Mouse (Mus musculus) kidney, embryonic 14.5 days (tissue): ENCODE data around the gene Trim75. TPM values are rescaled to one million over a fixed set of nuclear protein-coding genes. Genes with fewer than 3 reads are reported as not detected.

ENCODE experiments used
- ATAC-seq: fragments of 200-750 bp; cut with Nextera tagmentation; 2 replicates; pipeline ENCODE4 v1.8.0; 2017; ENCODE audit warnings: moderate number of reproducible peaks, mild to moderate bottlenecking, moderate TSS enrichment, moderate library complexity; ENCODE audit not compliant: low FRiP score, low TSS enrichment
- H3K27ac ChIP-seq: fragments of 300-500 bp; sonication (generic); 2 replicates; pipeline ENCODE4 v1.5.1; 2014; ENCODE audit warnings: low read depth, mild to moderate bottlenecking, low read length, moderate library complexity, mixed read lengths
- H3K27me3 ChIP-seq: fragments of 300-500 bp; sonication (generic); 2 replicates; pipeline ENCODE4 v1.6.1; 2014; ENCODE audit warnings: mild to moderate bottlenecking, low read length; ENCODE audit not compliant: control insufficient read depth, insufficient read depth
- H3K36me3 ChIP-seq: fragments of 300-500 bp; sonication (generic); 2 replicates; pipeline ENCODE4 v1.6.1; 2014; ENCODE audit warnings: low read length, mixed read lengths; ENCODE audit not compliant: control insufficient read depth, insufficient read depth
- H3K4me1 ChIP-seq: fragments of 300-500 bp; sonication (generic); 2 replicates; pipeline ENCODE4 v1.6.1; 2014; ENCODE audit warnings: low read length, mixed read lengths; ENCODE audit not compliant: control insufficient read depth, insufficient read depth
- H3K4me2 ChIP-seq: fragments of 300-500 bp; sonication (generic); replicated peaks from 2 replicates; pipeline ENCODE4 v1.6.1; 2014; ENCODE audit warnings: low read depth, mild to moderate bottlenecking, low read length
- H3K4me3 ChIP-seq: fragments of 300-500 bp; sonication (generic); 2 replicates; pipeline ENCODE4 v1.5.1; 2014; ENCODE audit warnings: mild to moderate bottlenecking, low read length
- H3K9ac ChIP-seq: fragments of 300-500 bp; sonication (generic); 2 replicates; pipeline ENCODE4 v1.6.1; 2014; ENCODE audit warnings: low read depth, mild to moderate bottlenecking, low read length, moderate library complexity
- H3K9me3 ChIP-seq: fragments of 300-500 bp; sonication (generic); 2 replicates; pipeline ENCODE4 v1.6.1; 2016; ENCODE audit warnings: low read length; ENCODE audit not compliant: control insufficient read depth
- WGBS: fragments of 180-500 bp; shearing (Covaris S2); extraction: QIAGEN DNeasy Blood & Tissue Kit; methylation state at CpG from one replicate; pipeline ENCODE4 v1.1.7; 2014; 5-methylcytosine and 5-hydroxymethylcytosine counted together
- polyA plus RNA-seq: library from polyadenylated mRNA; unstranded; fragments of >200 nt; fragmentation: Nextera tagmentation; extraction: Ambion mirVana; gene quantifications from 2 replicates; pipeline ENCODE4 v1.2.1, GENCODE M21; 2014

Gene Trim75
- not detected in 2 replicates for polyA plus RNA-seq

DNA sequence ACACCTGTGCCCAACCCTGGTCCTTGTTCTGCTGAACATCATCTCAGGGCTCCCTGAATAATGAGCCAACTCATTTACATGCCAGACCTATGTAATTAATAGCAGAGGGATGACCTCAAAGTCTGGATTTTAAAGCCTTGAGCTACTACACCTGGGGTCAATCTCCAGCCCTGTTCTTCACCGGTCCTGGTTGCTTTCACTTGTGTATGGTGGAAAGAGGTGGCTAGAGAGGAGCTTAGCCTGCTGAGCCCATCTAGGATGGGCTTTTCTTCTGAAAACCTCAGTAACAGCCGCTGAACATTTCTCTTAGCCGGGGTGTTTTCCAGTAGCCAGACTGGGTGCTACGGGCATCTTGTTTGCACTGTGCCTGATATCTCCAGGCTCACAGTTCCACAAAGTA is at the start of gene Trim75:
TSS of gene Trim75 (minus strand) at position 101 of the 400 bp plus-strand sequence.
- no peak within 1 kb of the TSS for H3K9ac ChIP-seq
- no peaks in the 10 kb centered on the region for H3K36me3 ChIP-seq
- 87% methylated on average over 4 of the region's 4 CpGs for WGBS
- ATAC-seq: no peak
- no peak within 1 kb of the TSS for H3K27ac ChIP-seq
- no peaks in the 10 kb centered on the region for H3K9me3 ChIP-seq
- H3K27me3 ChIP-seq: no peaks in the 10 kb centered on the region
- no peaks in the 10 kb centered on the region for H3K4me1 ChIP-seq
- no peak within 1 kb of the TSS for H3K4me3 ChIP-seq
- H3K4me2 ChIP-seq: no peak within 1 kb of the TSS

DNA sequence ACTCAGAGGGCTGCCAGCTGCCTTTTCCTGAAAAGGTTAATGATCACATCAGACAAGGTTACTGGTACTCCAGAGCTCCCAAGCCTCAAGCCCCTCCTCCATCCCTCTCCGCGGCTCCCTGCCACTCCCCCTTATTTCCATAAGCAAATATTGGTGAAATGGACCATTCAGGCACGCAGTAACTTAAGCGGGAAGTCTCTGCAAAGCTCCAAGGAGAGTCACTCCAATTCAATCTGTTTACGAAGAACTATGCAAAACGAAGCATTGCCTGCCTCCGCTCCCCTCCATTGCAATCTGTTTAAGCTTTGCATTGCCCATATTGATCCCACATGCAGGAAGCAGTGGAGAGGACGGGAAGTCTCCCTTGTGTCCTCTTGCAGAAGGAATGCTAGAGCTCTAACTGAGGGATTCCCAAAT is 49.5 kb upstream of the Trim75 start, which contains the start of gene Apela:
TSS of gene Apela (minus strand) at position 220 of the 417 bp plus-strand sequence.
- Histone ChIP-seq H3K27ac (no peak within 1 kb of the TSS; the same call in 1 of the 2 replicates), H3K4me1 (no peaks in the 10 kb centered on the region), H3K9ac (no peak within 1 kb of the TSS), H3K9me3 (no peaks in the 10 kb centered on the region), H3K4me3 (peak within 1 kb of the TSS; percentile 30), H3K36me3 (no peaks in the 10 kb centered on the region), H3K4me2 (peak within 1 kb of the TSS; percentile 54), H3K27me3 (no peaks in the 10 kb centered on the region)
- ATAC-seq: peak; percentile 87
- under 1% methylated on average over 8 of the region's 8 CpGs for WGBS

DNA sequence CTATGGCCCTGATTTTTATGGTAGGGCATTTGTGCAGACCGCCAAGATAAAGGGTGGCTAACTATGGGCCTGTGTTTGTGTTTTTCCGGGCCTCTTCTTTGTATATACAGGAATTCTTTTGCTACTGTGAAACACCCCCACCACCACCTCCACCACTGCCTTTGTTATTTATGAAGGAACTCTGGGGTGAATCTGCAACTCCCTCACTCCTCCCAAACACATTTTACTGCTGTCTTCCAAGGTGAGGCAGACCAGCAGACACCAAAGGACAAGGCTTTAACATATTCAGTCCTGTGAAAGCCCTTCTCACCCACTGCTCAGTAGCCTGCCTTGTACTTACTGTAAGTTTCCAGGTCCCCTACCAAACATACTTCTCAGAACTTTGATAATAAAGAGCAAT is 46.5 kb upstream of the Trim75 start:
- Histone ChIP-seq H3K9ac (no peak overlapping the region), H3K36me3 (no peaks in the 10 kb centered on the region), H3K27me3 (no peaks in the 10 kb centered on the region), H3K9me3 (no peaks in the 10 kb centered on the region), H3K4me1 (no peaks in the 10 kb centered on the region), H3K4me2 (no peak overlapping the region), H3K27ac (no peak overlapping the region), H3K4me3 (no peak overlapping the region)
- ATAC-seq: no peak
- WGBS: 19% methylated on average over 2 of the region's 2 CpGs

DNA sequence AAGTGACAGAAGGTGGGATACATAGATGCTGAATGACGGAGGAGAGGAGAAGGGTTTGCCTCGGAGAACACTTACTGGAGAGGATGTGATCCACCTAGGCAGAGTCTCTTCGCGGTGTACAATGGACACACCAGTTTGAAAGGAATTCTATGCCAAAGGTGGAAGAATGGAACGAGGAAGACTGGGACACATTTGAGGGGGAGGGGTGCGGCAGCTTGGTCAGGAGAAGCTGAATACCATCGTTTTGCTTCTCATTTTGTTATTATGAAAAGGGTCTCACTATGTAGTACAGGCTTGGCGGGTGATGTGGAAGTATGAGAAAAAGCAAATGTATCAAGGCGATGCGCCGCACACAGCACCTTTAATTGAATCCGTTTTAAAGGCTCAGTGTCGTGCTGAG is 45.4 kb upstream of the Trim75 start:
- no peak overlapping the region for H3K27ac ChIP-seq
- no peaks in the 10 kb centered on the region for H3K9me3 ChIP-seq
- H3K36me3 ChIP-seq: no peaks in the 10 kb centered on the region
- H3K9ac ChIP-seq: no peak overlapping the region
- no peak overlapping the region for H3K4me2 ChIP-seq
- H3K4me3 ChIP-seq: no peak overlapping the region
- ATAC-seq: no peak
- H3K27me3 ChIP-seq: no peaks in the 10 kb centered on the region
- 85% methylated on average over 13 of the region's 13 CpGs for WGBS
- H3K4me1 ChIP-seq: no peaks in the 10 kb centered on the region

DNA sequence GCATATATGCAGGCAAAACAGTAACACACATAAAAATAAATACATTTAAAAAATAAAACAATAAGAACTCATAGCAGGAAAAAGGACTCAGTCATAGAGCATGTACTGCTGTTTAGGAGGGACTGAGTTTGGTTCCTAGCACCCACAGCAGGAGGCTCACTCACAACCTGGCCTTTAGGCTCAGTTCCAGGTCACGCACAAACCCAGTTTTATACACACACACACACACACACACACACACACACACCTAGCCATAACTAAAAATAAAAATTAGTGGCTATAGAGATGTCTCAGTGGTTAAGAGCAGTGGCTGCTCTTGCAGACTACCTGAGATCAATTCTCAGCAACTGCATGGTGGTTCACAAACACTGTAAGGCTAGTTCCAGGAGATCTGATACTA is 44.5 kb upstream of the Trim75 start:
- H3K9ac ChIP-seq: no peak overlapping the region
- 100% methylated on average over 1 of the region's 1 CpGs for WGBS
- H3K27ac ChIP-seq: no peak overlapping the region
- no peaks in the 10 kb centered on the region for H3K36me3 ChIP-seq
- no peaks in the 10 kb centered on the region for H3K27me3 ChIP-seq
- no peak overlapping the region for H3K4me3 ChIP-seq
- no peak for ATAC-seq
- H3K9me3 ChIP-seq: no peaks in the 10 kb centered on the region
- H3K4me1 ChIP-seq: no peaks in the 10 kb centered on the region
- no peak overlapping the region for H3K4me2 ChIP-seq

DNA sequence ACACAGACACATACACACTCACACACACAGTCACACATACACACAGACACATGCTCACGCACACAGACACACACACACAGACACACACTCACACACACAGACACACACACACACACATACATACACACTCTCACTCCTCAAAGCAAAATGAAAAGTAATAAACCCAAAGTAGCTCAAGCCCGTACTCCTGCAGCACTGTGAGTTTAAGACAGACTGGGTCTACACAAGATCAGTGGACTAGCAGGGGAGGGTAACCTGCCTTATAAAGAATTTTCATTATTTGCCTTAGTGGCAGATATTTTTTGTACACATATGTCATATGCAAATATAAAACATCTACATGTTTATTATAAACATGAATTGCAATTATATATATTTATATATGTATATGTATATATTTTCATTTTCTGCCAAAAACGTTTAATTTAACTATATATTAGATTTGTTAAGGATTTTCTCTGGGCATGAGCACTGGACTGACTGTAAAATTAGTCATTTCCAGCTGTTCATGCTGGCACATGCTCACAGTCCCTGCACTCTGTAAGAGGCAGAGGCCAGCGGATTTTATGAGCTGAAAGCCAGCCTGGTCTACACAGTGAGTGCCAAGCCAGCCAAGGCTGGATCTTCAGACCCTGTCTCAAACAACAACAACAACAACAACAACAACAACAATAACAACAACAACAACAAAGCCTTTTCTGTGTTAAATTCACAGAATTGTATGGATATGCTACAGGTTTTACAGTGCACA is 43.3 kb upstream of the Trim75 start:
- no peaks in the 10 kb centered on the region for H3K27me3 ChIP-seq
- no peak overlapping the region for H3K4me3 ChIP-seq
- no peak for ATAC-seq
- WGBS: 78% methylated on average over 4 of the region's 4 CpGs
- no peak overlapping the region for H3K9ac ChIP-seq
- no peak overlapping the region for H3K4me2 ChIP-seq
- no peaks in the 10 kb centered on the region for H3K36me3 ChIP-seq
- H3K4me1 ChIP-seq: no peaks in the 10 kb centered on the region
- H3K9me3 ChIP-seq: no peaks in the 10 kb centered on the region
- H3K27ac ChIP-seq: no peak overlapping the region

DNA sequence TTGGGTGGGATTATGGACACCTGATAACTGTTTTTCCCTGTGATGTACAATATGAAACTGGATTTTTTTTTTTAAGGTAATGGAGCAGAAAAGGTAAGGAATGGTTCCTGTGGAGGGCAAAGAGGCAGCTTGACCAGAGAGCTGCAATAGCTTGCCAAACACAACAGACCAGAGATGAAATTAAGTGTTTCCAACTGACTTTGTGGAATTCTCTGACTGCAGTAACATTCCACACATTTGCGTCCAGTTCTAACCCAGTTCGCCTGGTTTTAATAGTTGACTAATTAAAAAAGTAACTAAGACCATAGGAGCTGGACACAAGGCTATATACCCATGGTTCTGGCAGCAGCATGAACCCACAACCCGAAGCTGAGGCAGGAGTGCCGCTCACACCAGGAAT is 42.1 kb upstream of the Trim75 start:
- Histone ChIP-seq H3K4me1 (no peaks in the 10 kb centered on the region), H3K27me3 (no peaks in the 10 kb centered on the region), H3K27ac (no peak overlapping the region), H3K9ac (no peak overlapping the region), H3K9me3 (no peaks in the 10 kb centered on the region), H3K36me3 (no peaks in the 10 kb centered on the region), H3K4me2 (no peak overlapping the region), H3K4me3 (no peak overlapping the region)
- no peak for ATAC-seq
- 72% methylated on average over 4 of the region's 4 CpGs for WGBS

DNA sequence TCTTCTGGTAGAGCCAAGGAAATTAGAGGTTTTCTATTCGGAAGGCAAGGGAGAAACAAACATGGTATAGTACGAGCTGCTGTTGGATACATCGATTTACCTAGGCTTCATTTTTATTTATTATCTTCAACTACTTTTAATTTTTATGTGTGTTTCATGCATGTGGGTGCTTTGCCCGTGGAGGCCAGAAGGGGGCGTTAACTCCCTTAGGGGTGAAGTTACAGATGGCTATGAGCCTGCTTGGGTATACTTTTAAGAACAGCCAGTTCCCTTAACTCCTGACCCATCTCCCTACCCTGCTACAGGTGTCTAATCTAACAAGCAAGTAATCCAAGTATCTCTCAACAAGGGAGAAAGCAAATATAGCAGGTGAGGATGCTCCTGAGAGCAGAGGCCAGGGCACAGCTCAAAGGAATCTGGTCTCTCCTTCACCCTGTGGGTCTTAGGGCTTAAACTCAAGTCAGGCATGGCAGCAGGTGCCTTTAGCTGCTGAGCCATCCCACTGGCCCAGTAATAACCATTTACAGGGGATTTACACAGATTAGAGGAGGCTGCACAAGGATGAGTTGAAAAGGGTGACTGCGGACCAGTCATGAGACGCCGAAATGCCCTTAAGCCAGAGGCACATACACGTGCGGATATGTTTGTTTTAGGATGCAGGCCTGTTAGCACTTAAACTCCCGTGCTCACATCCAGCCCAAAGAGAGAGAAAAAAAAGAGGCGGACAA is 41.5 kb upstream of the Trim75 start:
- no peak for ATAC-seq
- H3K27me3 ChIP-seq: no peaks in the 10 kb centered on the region
- no peak overlapping the region for H3K4me3 ChIP-seq
- no peaks in the 10 kb centered on the region for H3K36me3 ChIP-seq
- no peaks in the 10 kb centered on the region for H3K4me1 ChIP-seq
- no peak overlapping the region for H3K4me2 ChIP-seq
- no peak overlapping the region for H3K27ac ChIP-seq
- WGBS: 85% methylated on average over 12 of the region's 12 CpGs
- no peaks in the 10 kb centered on the region for H3K9me3 ChIP-seq
- H3K9ac ChIP-seq: no peak overlapping the region

DNA sequence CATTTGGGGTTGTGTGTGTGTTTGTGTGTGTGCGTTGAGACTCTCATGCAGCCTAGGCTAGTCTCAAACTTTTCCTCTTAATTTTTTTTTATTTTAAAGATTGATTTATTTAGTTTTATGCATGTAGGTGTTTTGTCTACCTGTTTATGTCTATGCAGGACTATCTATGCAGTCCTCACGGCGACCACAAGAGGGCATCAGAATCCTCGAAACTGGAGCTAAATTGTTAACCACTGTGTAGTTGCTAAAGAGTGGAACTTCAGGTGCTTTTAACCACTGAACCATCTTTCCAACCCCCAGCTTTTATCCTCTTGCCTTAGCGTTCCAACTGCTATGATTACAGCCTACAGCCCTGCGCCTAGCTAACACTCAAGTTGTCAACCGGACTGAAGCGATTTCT is 34.9 kb upstream of the Trim75 start:
- no peaks in the 10 kb centered on the region for H3K4me1 ChIP-seq
- no peak overlapping the region for H3K4me2 ChIP-seq
- no peak overlapping the region for H3K9ac ChIP-seq
- H3K36me3 ChIP-seq: no peaks in the 10 kb centered on the region
- no peak for ATAC-seq
- no peaks in the 10 kb centered on the region for H3K9me3 ChIP-seq
- WGBS: 47% methylated on average over 8 of the region's 8 CpGs
- H3K4me3 ChIP-seq: no peak overlapping the region
- no peak overlapping the region for H3K27ac ChIP-seq
- no peaks in the 10 kb centered on the region for H3K27me3 ChIP-seq
